9 mouse cellular contexts compared by ENCODE assay signal in the genomic region with DNA sequence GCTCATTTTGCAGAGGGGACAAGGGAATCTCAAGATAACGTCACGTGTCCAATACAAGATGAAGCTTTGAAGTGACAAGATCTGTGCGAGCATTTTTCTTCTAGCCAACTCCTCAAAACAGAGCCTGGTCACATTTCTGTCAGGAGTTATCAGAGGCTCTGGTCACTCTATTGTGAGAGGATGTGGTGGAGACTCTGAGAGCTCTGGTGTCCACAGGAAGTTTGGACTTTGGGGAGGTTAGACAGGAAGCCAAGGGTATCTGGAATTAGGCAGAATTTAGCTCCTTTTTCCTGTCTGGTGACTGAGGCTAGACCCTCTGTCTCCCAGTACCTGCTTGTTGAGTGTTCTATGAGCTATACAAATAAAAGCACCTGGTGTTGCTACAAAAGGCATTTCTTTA. TPM values are rescaled to one million over a fixed set of nuclear protein-coding genes. Genes with fewer than 3 reads are reported as not detected.
DNase-seq lines count a peak whose midpoint lies in the region; ATAC-seq lines count a peak whose summit lies in the region.
"Had no signal": no experiment of that assay in that cellular context is flagged by ENCODE, and none has a peak within 500 bp of the region (broad histone marks: within the 10 kb centered on the region; RNA-seq: fewer than 3 reads in every experiment).

No protein-coding gene starts in this region.

- H3K4me1 ChIP-seq in intestine, embryonic 14.5 days (replicated peaks; ENCODE audit: control insufficient read depth, insufficient read depth, low read length): peaks cover 15% of the 10 kb centered on the region
- peaks cover 14% of the 10 kb centered on the region for H3K4me1 ChIP-seq in intestine, embryonic 16.5 days (ENCODE audit: control insufficient read depth, insufficient read depth, low read length)
- peaks cover 44% of the 10 kb centered on the region for H3K4me1 ChIP-seq in hindbrain, embryonic 13.5 days (replicated peaks)
- peaks cover 26% of the 10 kb centered on the region for H3K4me1 ChIP-seq in midbrain, embryonic 12.5 days

- no peaks in the 10 kb centered on the region for H3K36me3 ChIP-seq in intestine, embryonic 14.5 days (ENCODE audit: control insufficient read depth, insufficient read depth, low read length)
- H3K36me3 ChIP-seq in intestine, embryonic 16.5 days (ENCODE audit: control insufficient read depth, insufficient read depth, low read length): no peaks in the 10 kb centered on the region
- H3K36me3 ChIP-seq in hindbrain, embryonic 13.5 days: no peaks in the 10 kb centered on the region
- H3K36me3 ChIP-seq in midbrain, embryonic 12.5 days: 0 out of 2 replicates have a peak, but pooled peaks cover under 1% of the 10 kb centered on the region

- ATAC-seq in CD4-positive, CD25-positive, alpha-beta regulatory T cell, adult 4 months: no peak
- no peak for ATAC-seq in intestine, embryonic 14.5 days (replicated peaks; ENCODE audit: low FRiP score, low TSS enrichment, low read depth)
- ATAC-seq in intestine, embryonic 16.5 days: no peak
- ATAC-seq in hindbrain, embryonic 13.5 days (ENCODE audit: low FRiP score): no peak
- ATAC-seq in midbrain, embryonic 12.5 days (ENCODE audit: low FRiP score, low read depth): no peak
- no peak for ATAC-seq in granulocyte monocyte progenitor cell, adult 5-6 weeks (replicated peaks; ENCODE audit: poor library complexity, severe bottlenecking)

- peak; percentile 10 for DNase-seq in CD4-positive, CD25-positive, alpha-beta regulatory T cell, adult 2 months (ENCODE audit: low read depth, low spot score)
- DNase-seq in intestine, embryonic 14.5 days (ENCODE audit: low spot score): no peak
- no peak for DNase-seq in right cerebral cortex, postnatal 14 days

- H3K4me2 ChIP-seq in intestine, embryonic 14.5 days (ENCODE audit: low read length): peak overlapping the region; percentile 90
- H3K4me2 ChIP-seq in intestine, embryonic 16.5 days (ENCODE audit: low read depth, low read length): no peak overlapping the region
- peak overlapping the region; percentile 89 for H3K4me2 ChIP-seq in hindbrain, embryonic 13.5 days
- H3K4me2 ChIP-seq in midbrain, embryonic 12.5 days (replicated peaks): peak overlapping the region; percentile 92

- H3K9me3 ChIP-seq in intestine, embryonic 14.5 days (ENCODE audit: control insufficient read depth, low read length): no peaks in the 10 kb centered on the region
- H3K9me3 ChIP-seq in intestine, embryonic 16.5 days (ENCODE audit: control insufficient read depth, low read length): no peaks in the 10 kb centered on the region
- no peaks in the 10 kb centered on the region for H3K9me3 ChIP-seq in hindbrain, embryonic 13.5 days
- H3K9me3 ChIP-seq in midbrain, embryonic 12.5 days: no peaks in the 10 kb centered on the region

- peak overlapping the region; percentile 98; the same call in 1 of the 2 replicates for H3K4me3 ChIP-seq in intestine, embryonic 14.5 days (ENCODE audit: low read depth, low read length)
- H3K4me3 ChIP-seq in intestine, embryonic 16.5 days (ENCODE audit: low read length): no peak overlapping the region
- peak overlapping the region; percentile 87 for H3K4me3 ChIP-seq in hindbrain, embryonic 13.5 days
- H3K4me3 ChIP-seq in midbrain, embryonic 12.5 days: no peak overlapping the region

- no peaks in the 10 kb centered on the region for H3K27me3 ChIP-seq in intestine, embryonic 14.5 days (replicated peaks; ENCODE audit: control insufficient read depth, insufficient read depth, low read length)
- no peaks in the 10 kb centered on the region for H3K27me3 ChIP-seq in intestine, embryonic 16.5 days (replicated peaks; ENCODE audit: control insufficient read depth, insufficient read depth, low read length)
- H3K27me3 ChIP-seq in hindbrain, embryonic 13.5 days: no peaks in the 10 kb centered on the region
- no peaks in the 10 kb centered on the region for H3K27me3 ChIP-seq in midbrain, embryonic 12.5 days
- H3K27me3 ChIP-seq: Patski had no signal

- no peak overlapping the region for H3K27ac ChIP-seq in intestine, embryonic 14.5 days (ENCODE audit: low read depth)
- H3K27ac ChIP-seq in intestine, embryonic 16.5 days (ENCODE audit: low read length): no peak overlapping the region
- peak overlapping the region; percentile 98; the same call in 1 of the 2 replicates for H3K27ac ChIP-seq in hindbrain, embryonic 13.5 days
- no peak overlapping the region for H3K27ac ChIP-seq in midbrain, embryonic 12.5 days (replicated peaks)

- H3K9ac ChIP-seq in intestine, embryonic 14.5 days (ENCODE audit: low read length): no peak overlapping the region
- H3K9ac ChIP-seq in intestine, embryonic 16.5 days (ENCODE audit: low read depth, low read length): no peak overlapping the region
- peak overlapping the region; percentile 98; the same call in 1 of the 2 replicates for H3K9ac ChIP-seq in hindbrain, embryonic 13.5 days
- H3K9ac ChIP-seq in midbrain, embryonic 12.5 days (replicated peaks): no peak overlapping the region

- 88% methylated on average over 3 of the region's 3 CpGs for WGBS in intestine, embryonic 14.5 days
- 86% methylated on average over 3 of the region's 3 CpGs for WGBS in intestine, embryonic 16.5 days
- WGBS in hindbrain, embryonic 13.5 days: 89% methylated on average over 3 of the region's 3 CpGs
- WGBS in midbrain, embryonic 12.5 days: 90% methylated on average over 3 of the region's 3 CpGs

RNA-seq across cellular contexts. Expression of gene Lpcat1, which starts 0.6 kb away (rescaled TPM):
- polyA plus RNA-seq in CD4-positive, CD25-positive, alpha-beta regulatory T cell, adult 4 months (2017; shearing (Covaris generic)): 10 to 100 TPM; 29.0 to 34.0 TPM
- 30.6 and 34.0 TPM in 2 replicates for polyA plus RNA-seq in intestine, embryonic 14.5 days (2014; fragmentation: Nextera tagmentation; extraction: Ambion mirVana)
- 13.2 and 15.5 TPM in 2 replicates for polyA plus RNA-seq in intestine, embryonic 16.5 days (2015; fragmentation: Nextera tagmentation; extraction: Ambion mirVana)
- polyA plus RNA-seq in hindbrain, embryonic 13.5 days (2015; fragmentation: Nextera tagmentation; extraction: Ambion mirVana): 57.0 and 59.6 TPM in 2 replicates
- polyA plus RNA-seq in midbrain, embryonic 12.5 days (2016; fragmentation: Nextera tagmentation; extraction: Ambion mirVana): 67.6 and 68.1 TPM in 2 replicates
- 16.0 and 19.0 TPM in 2 replicates for total RNA-seq in granulocyte monocyte progenitor cell, adult 5-6 weeks (2014; fragmentation: Nextera tagmentation)
- total RNA-seq in granulocyte monocyte progenitor cell, adult 5-6 weeks (2017): 19.8 and 32.3 TPM in 2 replicates

Comparison
In these comparisons a context has a peak if more than half of its experiments do, and no peak if none do; other contexts are left out.
1. H3K4me3 ChIP-seq: peak in intestine, embryonic 14.5 days (single experiment) and hindbrain, embryonic 13.5 days (single experiment); none in intestine, embryonic 16.5 days (single experiment) and midbrain, embryonic 12.5 days (single experiment).